Mouse (Mus musculus): ENCODE measurements around the gene Rgs6.

The Rgs6 gene

DNA sequence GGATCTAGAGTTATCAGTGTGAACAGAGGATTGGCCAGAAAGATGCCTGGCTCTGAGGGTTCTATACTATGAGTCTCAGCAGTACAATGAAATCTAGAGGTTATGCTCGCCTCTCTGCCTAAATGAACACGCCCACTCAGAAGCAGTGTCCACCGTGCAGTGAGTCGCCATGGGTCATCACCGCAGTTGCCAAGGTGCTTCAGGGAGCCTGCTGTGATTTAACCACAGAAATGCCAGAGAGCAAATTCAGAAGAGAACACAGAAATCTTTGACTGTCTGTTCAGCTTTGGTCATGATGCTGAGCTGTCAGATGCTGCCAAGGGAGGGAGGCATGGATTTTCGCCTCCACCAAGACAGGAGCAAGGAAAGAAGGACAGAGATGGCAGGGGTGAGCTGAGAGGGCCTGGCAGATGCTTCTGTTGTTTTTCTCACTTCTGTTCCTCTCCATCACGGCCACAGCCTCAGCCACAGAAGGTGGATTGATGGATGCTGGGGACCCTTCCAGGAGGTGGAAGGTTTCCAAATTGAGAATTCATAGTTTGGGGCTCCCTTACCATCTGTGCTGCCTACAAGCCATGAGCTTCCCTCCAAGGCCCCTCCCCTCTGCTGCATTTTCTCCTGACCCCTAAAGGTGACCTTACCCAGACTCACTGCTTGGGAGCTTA is 445.2 kb downstream of the Rgs6 start:
- in situ Hi-C loops (cut with MboI, MseI): no loop called here

DNA sequence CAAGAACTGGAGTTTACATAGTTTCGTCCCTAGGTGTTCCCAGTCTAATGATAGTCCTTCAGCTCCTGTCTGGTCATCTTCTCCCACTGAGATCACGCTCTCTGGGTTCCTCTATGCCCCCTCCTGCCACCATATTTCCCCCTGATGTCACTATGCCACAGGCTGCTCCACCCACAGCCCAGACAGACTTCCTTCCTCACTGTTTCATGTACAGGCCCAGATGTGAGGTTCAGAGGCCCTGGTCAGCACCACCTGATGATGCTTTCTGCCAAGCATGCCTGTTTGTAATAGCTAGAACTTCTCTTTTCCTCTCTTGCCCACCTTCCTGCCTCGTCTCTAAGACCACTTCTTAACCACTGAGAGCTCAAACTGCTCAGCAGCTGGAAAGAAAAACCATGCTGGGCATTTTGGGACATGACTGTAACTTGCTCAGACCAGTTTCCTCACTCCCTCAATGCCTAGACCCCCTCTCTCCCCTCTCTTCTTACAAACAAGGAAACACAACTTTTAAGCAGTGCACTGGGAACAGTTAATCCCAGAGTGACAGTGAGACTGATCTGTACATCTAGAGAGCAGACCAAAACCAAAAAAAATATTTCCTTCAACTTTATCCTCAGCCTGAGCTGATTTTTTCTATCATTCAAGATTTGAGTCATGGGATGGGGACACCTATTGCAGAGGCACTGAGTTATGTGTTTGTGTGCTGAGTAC is 446.9 kb downstream of the Rgs6 start:
- in situ Hi-C loops (cut with MboI, MseI): no loop called here

DNA sequence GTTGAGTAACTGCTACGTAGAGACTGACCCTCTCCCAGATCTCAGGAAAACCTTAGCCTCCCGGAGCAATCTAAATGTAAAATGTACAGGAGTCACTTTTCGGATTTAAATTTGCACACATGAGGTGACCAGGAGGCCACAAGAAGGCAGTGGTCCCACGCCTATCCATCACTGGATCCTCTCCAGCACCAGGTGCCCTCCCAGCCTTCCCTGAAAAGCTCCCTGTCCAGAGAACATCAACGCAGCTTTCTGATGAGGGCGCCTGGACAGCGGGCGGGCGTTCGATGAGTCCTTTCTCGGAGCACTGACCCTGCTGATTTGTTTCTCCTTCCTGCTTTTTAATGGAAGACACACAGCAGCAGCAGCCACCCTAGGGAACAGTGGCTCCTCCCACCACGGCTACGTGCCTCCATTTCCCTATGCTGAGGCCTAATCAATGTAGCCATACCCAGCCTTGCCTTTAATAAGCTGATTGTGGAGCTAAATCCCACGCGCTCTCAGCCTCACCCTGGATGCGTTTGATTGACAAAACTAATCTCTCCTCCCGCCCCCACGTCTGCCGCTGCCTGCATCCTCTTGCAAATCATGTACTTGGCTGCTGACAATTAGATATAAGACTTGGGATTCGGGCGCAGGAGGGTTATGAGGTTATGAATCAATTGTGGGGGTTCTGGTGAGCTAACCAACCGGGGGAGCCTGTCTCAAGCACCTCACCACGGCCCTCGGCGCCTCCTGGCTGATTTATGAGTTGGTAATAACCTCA is 449.9 kb downstream of the Rgs6 start:
- in situ Hi-C loops (cut with MboI, MseI): no loop called here

DNA sequence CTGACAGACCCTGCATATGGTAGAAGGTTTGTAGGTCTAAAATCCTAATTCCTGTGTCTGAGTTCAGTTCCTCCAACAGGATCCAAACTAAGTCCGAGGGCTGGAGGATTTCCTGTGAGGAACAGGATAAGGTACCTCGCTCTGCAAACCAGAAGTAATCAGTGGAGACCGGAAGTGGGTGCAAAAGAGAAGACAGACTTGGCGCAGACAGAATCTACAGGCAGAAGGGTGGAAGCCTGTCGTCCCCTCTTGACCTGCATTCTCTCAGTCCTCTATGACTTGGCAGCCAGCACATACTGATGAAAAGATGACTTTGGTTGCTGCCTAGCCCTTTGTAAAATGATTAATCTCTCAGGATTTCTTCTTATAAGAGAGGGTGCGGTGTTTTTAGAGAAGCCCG is 450.7 kb downstream of the Rgs6 start:
- in situ Hi-C loops (cut with MboI, MseI): no loop called here

DNA sequence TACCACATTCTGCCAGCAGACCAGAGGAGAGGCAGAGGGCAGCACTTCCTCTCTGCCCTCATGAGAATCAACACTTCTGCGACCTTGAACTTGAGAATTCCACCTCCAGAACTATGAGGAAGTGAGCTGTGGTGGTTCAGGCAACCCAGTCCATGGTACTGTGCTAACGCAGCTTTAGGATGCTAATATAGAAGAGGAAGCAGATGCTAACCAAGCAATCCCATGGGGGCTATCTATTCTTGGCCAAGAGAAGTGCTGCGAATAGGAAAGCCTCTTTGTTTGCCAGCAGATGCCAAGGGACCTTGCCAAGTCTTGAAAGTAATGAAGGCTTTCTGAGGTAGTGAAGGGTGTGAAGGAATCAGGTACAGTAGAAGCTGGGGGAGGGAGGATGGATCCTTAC is 451.8 kb downstream of the Rgs6 start:
- in situ Hi-C loops (cut with MboI, MseI): no loop called here

DNA sequence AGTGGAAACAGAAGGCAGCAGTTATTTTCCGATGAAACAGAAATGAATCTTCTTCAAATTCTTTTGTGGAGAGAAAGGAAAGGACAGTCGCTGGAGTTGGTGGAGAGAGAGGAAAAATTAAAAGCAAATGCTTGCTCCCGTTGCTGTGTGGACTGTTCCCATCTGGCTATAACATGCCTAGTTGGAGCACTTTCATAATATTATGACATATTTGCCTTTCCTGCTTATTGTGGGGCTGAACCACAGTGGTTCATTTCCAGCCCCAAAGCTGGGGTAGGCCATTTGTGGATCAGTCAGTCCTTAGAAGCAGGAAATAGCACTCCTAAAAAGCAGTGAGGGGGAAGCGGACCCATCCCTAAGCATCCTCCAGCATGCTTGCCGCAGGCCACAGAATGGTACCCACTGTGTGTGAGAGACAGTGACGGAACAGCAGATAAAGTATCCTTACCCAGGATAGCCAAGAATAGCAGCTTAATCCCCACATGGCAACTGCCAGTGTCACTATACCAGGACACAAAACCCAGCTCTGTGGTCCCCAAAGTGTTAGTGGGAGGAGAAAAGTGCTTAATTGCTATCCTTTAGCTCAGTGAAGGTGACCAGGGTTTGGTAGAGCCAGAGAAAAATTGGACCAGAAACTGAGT is 456.0 kb downstream of the Rgs6 start:
- in situ Hi-C loops (cut with MboI, MseI): no loop called here

DNA sequence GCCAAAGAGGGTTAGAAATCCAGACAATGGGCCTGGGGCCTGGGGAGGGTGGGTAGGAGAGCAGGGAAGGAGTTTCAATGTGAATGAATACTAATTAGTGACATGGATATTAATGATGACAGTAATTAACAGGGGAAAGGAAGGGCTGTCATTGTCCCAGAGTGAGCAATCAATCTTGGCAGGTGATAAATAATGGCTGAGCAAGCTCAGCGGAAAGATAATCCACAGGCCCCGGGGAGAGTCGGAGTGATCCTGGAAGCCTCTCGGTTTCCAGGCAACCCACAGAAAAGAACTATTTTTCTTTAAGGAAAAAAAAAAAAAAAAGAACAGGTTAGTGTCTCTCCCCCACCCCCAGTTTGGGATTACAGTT is 456.5 kb downstream of the Rgs6 start:
- in situ Hi-C loops (cut with MboI, MseI): no loop called here

DNA sequence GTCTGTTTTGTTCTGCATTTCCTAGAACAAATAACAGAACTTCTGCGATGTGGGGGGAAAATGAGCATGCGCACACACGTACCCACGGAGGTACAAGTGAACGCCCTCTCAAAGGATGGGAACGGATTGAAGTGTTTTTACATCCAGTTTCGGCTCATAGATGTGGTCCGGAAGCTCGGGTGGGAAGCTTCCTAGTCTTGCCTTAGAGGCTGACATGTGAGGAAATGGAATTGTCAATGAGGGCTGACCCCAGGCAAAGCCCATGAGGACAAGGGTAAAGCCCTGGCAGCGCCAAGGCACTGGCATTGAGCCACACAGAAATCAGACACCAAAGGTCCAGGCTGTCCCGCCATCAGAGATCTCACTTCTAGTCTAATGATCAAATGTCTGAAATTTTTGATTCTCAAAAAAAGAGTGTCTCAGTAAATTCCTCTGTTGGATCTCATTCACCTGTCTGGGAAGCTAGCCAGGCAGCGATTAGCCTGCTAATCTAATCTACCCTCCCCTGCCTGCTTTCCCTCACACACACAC is 457.0 kb downstream of the Rgs6 start:
- in situ Hi-C loops (cut with MboI, MseI): no loop called here

DNA sequence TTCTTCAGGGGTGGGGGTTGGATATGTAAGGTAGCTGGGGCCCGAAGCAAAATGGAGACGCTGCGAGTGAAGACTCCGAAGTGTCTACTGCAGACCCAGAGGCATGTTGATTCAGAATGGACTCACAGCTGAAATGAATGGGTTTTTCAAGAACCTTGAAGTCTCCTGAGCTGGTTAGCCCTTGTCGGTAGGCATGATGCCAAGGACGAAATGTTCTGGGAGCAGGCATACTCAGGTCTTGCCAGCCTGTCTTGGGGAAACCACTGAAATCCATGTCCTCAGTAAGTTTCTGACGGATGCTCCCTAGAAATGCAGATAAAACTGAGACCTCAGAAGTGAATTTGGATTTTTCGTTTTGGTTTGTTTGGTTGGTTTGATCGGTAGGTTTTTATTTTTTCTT is 458.6 kb downstream of the Rgs6 start:
- in situ Hi-C loops (cut with MboI, MseI): no loop called here

DNA sequence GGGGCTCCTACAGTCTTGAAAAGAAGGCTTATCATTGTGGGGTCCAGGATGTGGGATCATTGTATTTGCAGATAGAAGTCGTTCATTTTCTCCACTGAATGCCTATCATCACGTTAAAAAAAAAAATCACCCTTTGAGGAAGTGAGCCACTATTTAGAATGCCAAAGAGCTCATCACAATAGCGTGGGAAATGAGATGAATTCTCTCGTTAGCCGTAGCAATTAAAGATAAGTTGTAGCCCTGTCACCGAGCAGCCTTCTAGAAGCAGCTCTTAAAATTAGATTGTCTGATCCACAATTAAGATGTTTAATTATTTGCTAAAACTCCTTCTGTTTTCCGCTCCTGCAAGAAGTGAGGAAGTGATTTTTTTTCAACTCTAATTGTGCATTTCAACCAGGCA is 459.6 kb downstream of the Rgs6 start:
- in situ Hi-C loops (cut with MboI, MseI): no loop called here

DNA sequence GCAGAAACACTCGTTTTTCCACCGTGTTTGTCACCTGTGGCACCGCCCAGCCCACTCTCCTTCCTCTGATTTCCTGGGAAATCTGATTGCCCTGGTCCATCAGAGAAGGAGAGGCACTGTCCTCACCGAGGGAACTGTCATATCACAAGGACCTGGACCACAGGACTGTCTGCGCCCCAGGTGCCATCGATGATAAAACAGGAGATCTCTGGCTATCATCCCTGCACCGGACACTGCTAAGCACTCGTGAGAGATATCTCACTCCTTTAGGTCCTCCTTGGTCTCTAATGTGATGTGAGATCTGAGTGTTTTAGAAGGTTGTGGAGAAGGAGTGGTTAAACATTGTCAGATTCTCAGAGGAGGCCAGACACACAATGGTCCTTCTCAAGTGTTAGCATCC is 462.4 kb downstream of the Rgs6 start:
- in situ Hi-C loops (cut with MboI, MseI): no loop called here

DNA sequence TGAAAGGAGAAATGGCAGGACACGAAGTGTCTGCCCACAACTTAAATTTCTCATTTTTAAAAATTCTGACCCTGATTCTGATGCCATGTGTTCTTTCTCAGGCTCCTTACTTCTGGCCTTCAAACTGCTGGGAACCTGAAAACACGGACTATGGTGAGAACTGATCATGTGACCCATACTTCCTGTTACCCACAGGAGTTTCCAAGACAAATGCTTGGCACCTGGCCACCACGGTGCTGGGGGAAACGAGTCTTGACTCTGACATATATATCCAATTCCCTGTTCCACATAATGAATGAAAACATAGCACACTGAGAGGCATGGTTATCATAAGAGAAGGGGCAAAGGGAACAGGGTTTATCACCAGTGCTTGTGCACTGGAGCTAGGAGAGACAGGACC is 464.3 kb downstream of the Rgs6 start:
- in situ Hi-C loops (cut with MboI, MseI): no loop called here

DNA sequence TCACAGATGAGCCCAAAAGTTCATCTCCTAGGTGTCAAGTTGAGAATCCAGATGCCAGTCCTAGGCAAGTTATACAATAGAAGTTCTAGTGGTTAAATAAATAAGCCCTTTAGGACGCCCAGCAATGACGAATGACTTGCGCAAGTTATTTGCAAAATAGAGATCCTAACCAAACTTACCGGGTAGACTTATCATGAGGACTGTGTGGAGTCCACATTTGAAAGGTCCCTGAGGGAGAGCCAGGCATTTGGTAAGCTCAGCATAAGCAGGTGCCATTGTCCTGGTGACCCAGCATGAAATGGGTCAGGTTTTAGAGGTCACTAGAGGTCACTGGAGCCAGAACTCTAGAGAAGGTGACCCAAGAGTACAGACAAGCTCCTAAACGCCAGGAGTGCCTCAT is 467.6 kb downstream of the Rgs6 start:
- in situ Hi-C loops (cut with MboI, MseI): no loop called here

DNA sequence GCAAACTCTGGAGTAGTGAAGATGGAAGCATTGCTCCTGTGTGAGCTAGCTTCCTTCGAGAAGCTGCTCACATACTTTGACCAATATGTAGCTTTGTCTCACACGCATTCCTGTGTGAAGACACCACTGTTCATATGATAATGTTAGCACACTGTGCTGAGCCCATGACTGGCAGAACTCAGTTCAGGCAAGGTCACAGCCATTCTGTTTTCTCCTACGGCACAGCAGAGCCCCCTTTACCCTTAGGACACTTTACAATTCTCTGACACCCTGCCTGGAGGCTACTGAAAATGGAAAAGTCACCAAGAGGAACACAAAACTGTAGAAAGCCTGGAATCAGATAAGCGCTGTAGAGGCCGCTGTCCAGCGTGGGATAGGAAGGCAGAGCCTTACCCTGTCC is 478.3 kb downstream of the Rgs6 start:
- in situ Hi-C loops (cut with MboI, MseI): no loop called here

DNA sequence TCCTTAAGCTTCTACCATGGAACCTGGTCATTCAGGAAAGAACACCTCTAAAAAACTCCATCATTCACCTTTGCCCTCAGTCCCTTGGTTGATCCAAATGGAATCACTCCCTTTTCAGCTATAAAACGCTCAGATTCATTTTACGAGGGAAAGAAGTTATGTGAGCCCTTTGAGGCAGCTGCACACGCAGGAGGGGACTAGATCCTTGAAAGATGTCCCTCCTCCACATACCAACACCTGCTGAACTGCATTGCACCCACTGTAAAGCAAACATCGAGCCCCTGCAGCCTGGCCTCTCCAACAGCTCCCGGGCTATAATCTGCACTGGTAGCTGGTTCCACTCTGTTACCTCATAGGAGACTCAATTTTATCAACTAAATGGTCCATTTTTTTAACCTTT is 482.8 kb downstream of the Rgs6 start:
- in situ Hi-C loops (cut with MboI, MseI): no loop called here

DNA sequence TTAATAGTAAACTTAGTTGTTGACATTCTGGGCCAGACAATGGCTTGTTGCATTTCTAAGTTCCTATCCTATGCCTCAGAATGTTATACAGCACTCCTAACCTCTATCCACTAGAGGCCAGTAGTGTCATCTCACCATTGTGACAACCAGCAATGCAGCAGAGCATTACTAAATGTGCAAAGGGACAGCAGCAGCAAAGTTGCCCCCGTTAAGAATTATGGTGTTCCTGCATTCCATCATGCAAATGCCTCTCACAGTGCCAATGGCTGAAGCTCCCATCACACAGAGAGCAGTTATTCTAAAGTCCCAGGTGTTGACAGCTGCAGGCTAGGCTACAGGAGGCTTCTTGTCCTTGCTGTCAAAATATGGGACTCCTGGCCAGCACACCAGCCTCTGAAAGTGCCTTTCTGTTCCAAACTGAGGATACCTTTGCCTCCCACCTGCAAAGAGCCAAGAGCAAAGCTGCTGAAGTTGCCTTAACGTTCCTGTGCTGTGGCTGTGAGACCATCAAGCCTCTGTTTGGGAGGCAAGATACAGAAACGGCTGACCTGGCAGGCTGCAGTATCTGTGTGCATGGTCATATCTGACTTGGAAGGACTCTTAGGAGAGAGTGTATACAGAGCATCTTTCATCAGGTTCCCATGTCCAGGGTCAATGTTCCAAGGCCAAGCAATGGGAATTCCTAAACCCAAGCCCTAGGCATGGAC is 484.2 kb downstream of the Rgs6 start:
- in situ Hi-C loops (cut with MboI, MseI): no loop called here

DNA sequence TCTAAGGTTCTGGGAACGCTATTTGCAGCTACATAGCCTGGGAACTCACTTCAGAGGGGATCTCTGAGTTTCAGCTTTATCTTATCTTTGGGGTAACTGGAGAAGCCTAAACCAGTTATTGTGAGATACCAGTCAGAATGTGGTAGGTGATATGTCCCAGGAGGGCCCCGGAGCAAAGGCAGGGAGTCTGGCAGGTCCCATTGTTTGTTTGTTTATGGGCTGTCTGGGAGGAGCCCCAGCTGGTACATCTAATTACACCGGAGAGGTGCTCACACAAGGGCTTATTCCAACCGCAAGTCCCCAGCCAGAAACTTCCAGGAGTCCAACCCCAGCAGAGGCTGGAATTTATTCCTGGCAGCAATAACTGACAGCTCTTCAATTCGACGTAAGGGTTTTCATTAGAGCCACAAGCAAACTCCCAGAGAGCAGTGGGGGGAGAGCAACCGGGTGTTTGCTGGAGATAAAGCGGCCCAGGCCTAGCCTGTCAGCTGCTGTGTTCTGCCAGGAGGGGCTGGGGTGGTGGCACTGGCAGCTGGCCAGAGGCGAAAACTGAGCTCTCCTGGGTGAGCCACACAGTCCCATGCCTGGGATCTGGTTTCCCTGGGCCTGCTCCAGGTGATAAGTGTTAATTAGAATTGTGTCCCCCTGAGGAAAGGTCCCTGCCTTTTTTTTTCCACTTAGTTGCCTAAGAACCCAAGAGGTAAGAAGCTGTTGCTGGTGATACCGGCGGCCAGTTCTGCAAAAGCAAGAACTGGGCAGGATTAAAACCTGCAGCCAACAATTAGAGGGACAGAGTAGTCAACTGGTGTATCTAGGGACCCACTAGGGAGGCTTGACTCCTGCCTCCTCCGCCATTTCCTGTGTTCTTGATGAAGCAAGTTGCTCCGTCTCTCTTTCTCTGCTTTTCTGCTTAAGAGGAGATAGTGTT is 485.1 kb downstream of the Rgs6 start:
- in situ Hi-C loops (cut with MboI, MseI): no loop called here

DNA sequence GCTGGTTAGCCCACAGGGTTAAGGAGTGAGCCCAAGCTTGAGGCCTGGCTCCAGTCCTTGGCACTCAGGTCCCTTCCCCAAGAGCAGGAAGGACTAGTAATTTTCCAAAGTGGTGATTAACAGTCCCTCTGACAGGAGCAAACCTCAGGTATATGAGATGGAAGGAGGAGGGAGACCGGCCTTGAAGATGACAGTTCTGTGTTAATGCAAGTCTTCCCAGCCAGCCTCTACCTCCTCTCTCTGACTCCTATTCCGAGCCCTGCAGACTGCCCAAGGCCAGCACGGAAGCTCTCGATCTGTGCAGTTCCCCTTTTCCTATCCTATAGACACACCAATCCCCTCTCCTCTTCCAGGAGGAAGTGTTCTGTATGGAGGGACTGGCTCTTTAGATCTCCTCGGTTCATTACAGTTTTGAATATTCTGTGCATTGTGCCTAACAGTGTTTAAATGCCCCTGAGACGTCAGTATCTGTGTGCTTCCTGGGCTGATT is 485.8 kb downstream of the Rgs6 start:
- in situ Hi-C loops (cut with MboI, MseI): no loop called here

DNA sequence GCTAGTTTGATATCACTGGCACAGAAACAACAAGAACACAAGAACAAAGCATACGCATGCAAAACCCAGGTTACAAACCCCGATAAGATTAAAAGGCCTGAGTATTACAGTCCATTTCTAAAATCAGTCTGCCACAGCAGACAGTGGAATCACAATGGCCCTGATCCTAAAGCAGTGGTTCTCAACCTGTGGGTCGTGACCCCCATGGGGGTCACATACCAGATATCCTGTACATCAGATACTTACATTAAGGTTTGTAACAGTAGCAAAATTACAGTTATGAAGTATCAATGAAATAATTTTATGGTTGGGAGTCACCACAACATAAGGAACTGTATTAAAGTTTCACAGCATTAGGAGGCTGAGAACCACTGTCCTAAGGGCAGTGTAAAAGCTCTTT is 488.1 kb downstream of the Rgs6 start:
- in situ Hi-C loops (cut with MboI, MseI): no loop called here

DNA sequence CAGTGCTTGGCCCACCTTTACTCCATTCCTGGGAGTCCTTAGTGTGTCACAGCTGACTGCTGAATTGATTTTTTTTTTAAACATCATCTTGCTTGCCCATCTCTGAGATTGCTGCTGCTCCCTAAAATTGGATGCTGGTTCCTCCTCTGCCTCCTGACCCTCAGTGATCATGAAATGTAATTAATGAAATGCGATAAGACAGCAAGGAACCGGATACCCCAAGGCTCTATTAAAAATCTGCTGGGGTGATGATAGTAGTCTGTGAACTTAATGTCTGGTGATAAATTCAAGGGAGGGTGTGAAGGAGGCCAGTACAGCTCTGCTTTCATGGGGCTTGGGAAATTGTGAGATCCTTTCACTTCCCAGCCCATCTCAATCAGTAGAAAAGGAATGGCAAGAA is 489.4 kb downstream of the Rgs6 start:
- in situ Hi-C loops (cut with MboI, MseI): no loop called here

Data from regulatory T cell (primary cell).